Mouse (Mus musculus) limb, embryonic 10.5 days (tissue): Measurements from ENCODE around the gene Xbp1. TPM values are rescaled to one million over a fixed set of nuclear protein-coding genes. Genes with fewer than 3 reads are reported as not detected.

Experiments
- DNase-seq: peaks from one replicate; pipeline ENCODE4 v3.0.0-alpha.2; 2017; ENCODE audit warnings: low spot score
- H3K27ac ChIP-seq: fragments of 300-500 bp; sonication (generic); 2 replicates; pipeline ENCODE4 v1.5.1; 2016; ENCODE audit warnings: mild to moderate bottlenecking
- H3K27me3 ChIP-seq: fragments of 300-500 bp; sonication (generic); 2 replicates; pipeline ENCODE4 v1.6.1; 2016; ENCODE audit warnings: low read depth, mild to moderate bottlenecking; ENCODE audit not compliant: poor library complexity, severe bottlenecking
- H3K36me3 ChIP-seq: fragments of 300-500 bp; sonication (generic); 2 replicates; pipeline ENCODE4 v1.6.1; 2016; ENCODE audit warnings: mild to moderate bottlenecking, moderate library complexity
- H3K4me1 ChIP-seq: fragments of 300-500 bp; sonication (generic); 2 replicates; pipeline ENCODE4 v1.6.1; 2016
- H3K4me3 ChIP-seq: fragments of 300-500 bp; sonication (generic); 2 replicates; pipeline ENCODE4 v1.5.1; 2016; ENCODE audit warnings: mild to moderate bottlenecking, moderate library complexity
- H3K9me3 ChIP-seq: fragments of 300-500 bp; sonication (generic); replicated peaks from 2 replicates; pipeline ENCODE4 v1.6.1; 2016; ENCODE audit warnings: mild to moderate bottlenecking
- WGBS: fragments of 180-500 bp; shearing (Covaris S2); methylation state at CpG from one replicate; pipeline ENCODE4 v1.1.7; 2016; 5-methylcytosine and 5-hydroxymethylcytosine counted together
- polyA plus RNA-seq: library from polyadenylated mRNA; unstranded; fragments of >200 nt; fragmentation: Nextera tagmentation; extraction: Ambion mirVana; gene quantifications from 2 replicates; pipeline ENCODE4 v1.2.1, GENCODE M21; 2016

Gene Xbp1
- polyA plus RNA-seq, 1 experiment from 2014 or later: 137 TPM

DNA sequence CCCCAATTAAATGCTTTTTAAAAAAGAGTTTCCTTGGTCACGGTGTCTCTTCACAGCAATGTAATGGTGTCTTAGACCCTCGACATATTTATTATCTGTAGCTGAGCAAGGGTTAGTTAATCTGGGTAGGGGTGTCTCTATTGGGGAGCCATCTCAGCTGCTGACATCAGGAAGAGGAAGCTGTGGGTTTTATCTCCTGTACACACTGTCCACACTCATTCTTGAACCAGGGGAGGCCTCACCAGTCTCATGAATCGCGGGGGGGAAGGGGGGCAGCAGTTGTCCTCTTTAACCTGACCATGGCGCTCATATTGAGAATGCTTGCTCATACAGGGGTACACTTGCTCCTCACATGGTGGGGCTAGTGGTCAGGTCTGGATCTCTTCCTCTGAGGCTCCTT, 47.6 kb downstream of the Xbp1 start:
- no peak for DNase-seq
- H3K36me3 ChIP-seq: no peaks in the 10 kb centered on the region
- WGBS: 86% methylated on average over 5 of the region's 5 CpGs
- no peak overlapping the region for H3K27ac ChIP-seq
- H3K9me3 ChIP-seq: no peaks in the 10 kb centered on the region
- H3K4me3 ChIP-seq: no peak overlapping the region
- no peaks in the 10 kb centered on the region for H3K27me3 ChIP-seq
- H3K4me1 ChIP-seq: no peaks in the 10 kb centered on the region

DNA sequence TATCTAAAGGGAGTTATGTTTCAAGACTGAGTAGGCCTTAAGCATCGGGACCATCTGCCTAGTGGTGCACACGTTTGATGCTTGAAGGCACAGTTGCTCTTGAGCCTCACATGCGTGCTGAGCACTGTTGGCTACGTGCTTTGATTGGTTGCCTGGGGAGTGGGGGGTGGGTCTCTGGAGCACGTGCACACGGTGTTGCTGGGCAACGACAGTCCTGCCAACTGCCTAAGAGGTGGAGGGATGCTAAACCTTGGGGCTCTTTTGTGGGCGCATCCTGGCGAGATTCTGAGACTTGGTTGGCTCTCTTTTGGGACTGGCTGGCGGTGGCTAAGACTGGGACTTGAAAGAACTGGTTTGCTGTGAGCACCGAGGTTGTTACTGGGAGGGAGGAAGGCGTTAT, 49.0 kb downstream of the Xbp1 start, which contains the start of gene Ankrd36:
Gene Ankrd36 (plus strand): TSS at position 211 of the 400 bp plus-strand sequence.
- Histone ChIP-seq H3K27me3 (no peaks in the 10 kb centered on the region), H3K27ac (no peak within 1 kb of the TSS), H3K4me3 (no peak within 1 kb of the TSS), H3K4me1 (no peaks in the 10 kb centered on the region), H3K36me3 (no peaks in the 10 kb centered on the region), H3K9me3 (no peaks in the 10 kb centered on the region)
- DNase-seq: no peak
- 89% methylated on average over 12 of the region's 12 CpGs for WGBS

DNA sequence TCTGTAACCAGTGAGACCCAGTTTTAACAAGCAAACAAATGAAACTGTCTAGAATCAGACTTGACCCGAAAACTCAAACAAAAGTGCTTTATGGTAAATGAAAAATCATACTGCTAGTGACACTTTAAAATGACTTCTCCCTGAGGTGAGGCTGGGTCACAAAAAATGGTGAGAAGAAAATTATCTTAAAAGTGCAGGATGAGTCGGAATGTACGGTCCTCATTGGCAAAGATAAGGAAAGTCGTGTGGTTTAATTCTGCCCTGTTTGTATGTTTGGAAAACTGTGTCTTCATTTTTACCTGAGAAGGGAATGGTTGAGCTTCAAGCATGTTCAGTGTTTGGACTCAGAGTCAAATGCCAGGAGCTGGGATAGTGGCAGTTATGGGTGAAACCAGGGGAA, 51.4 kb downstream of the Xbp1 start:
- Histone ChIP-seq H3K36me3 (no peaks in the 10 kb centered on the region), H3K9me3 (no peaks in the 10 kb centered on the region), H3K4me3 (no peak overlapping the region), H3K27ac (no peak overlapping the region), H3K4me1 (no peaks in the 10 kb centered on the region), H3K27me3 (no peaks in the 10 kb centered on the region)
- WGBS: 93% methylated on average over 4 of the region's 4 CpGs
- DNase-seq: no peak

DNA sequence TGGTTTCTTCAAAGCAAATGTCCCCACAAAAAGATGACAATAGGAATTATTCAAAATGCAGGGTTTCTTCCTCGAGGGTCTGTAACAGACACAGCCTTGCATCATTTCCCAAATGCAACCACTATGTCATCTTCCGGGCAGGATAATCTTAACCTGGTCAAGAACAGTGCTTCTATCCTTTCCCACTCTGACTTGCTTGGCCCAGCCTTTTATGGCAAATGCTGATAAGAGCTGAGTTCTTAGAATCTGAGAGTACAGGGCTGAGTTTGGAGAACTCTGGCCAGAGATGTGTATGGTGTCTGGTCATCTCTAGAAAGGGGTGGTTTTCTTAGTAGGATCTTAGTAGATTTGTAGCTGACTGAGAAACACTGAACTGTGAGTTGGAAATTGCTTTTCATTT, 53.4 kb downstream of the Xbp1 start:
- 85% methylated on average over 2 of the region's 2 CpGs for WGBS
- peaks cover 8% of the 10 kb centered on the region for H3K4me1 ChIP-seq
- DNase-seq: no peak
- no peaks in the 10 kb centered on the region for H3K36me3 ChIP-seq
- H3K27ac ChIP-seq: no peak overlapping the region
- no peaks in the 10 kb centered on the region for H3K9me3 ChIP-seq
- no peak overlapping the region for H3K4me3 ChIP-seq
- H3K27me3 ChIP-seq: no peaks in the 10 kb centered on the region

DNA sequence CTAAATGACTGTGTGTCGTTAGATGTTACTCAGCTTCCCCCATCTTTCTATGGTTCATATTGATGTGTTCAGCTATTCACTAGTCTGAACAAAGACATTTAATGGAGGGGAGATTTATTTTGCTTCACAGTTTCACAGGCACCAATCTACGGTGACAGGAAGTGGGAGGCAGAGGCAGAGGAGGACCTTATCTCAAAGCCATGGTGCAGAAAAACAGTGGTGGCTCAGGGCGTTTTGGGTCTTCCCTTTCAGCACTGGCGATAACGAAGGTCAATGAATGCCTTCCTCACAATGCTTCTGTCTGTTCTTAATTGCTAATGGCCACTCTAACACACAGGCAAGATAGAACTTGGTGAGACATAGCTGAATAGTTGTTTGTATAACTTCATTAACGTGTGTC, 54.6 kb downstream of the Xbp1 start:
- no peak overlapping the region for H3K4me3 ChIP-seq
- WGBS: 78% methylated on average over 6 of the region's 6 CpGs
- H3K9me3 ChIP-seq: no peaks in the 10 kb centered on the region
- no peaks in the 10 kb centered on the region for H3K27me3 ChIP-seq
- H3K36me3 ChIP-seq: no peaks in the 10 kb centered on the region
- peaks cover 8% of the 10 kb centered on the region for H3K4me1 ChIP-seq
- DNase-seq: no peak
- no peak overlapping the region for H3K27ac ChIP-seq

Other genes starting within 250 kb of the Xbp1 start
- gene Znrf3, start 75.8 kb upstream of the Xbp1 start, polyA plus RNA-seq: 12.8 and 12.9 TPM in 2 replicates
- gene Ccdc117, start 21.5 kb downstream of the Xbp1 start, polyA plus RNA-seq: 31.8 and 38.7 TPM in 2 replicates
- gene Ankrd36, start 49.0 kb downstream of the Xbp1 start, polyA plus RNA-seq: not detected in 2 replicates
- 155 and 158 TPM in 2 replicates for gene Mrps24, start 195.0 kb downstream of the Xbp1 start, polyA plus RNA-seq
- gene Urgcp, start 241.7 kb downstream of the Xbp1 start, polyA plus RNA-seq: 15.4 and 20.3 TPM in 2 replicates